Mouse (Mus musculus) hindbrain, postnatal 0 days (tissue): Measurements from ENCODE around the gene Gm45837. TPM values are rescaled to one million over a fixed set of nuclear protein-coding genes. Genes with fewer than 3 reads are reported as not detected.

ENCODE experiments used
- ATAC-seq: fragments of 200-750 bp; cut with Nextera tagmentation; 2 replicates; pipeline ENCODE4 v1.8.0; 2017; ENCODE audit warnings: mild to moderate bottlenecking, moderate TSS enrichment, moderate library complexity
- DNase-seq: peaks from one replicate; pipeline ENCODE4 v3.0.0-alpha.2; 2015; ENCODE audit warnings: low spot score
- H3K27ac ChIP-seq: fragments of 300-500 bp; sonication (generic); 2 replicates; pipeline ENCODE4 v1.5.1; 2014; ENCODE audit warnings: mild to moderate bottlenecking
- H3K27me3 ChIP-seq: fragments of 300-500 bp; sonication (generic); 2 replicates; pipeline ENCODE4 v1.6.1; 2014; ENCODE audit warnings: low read length, mixed read lengths; ENCODE audit not compliant: insufficient read depth
- H3K36me3 ChIP-seq: fragments of 300-500 bp; sonication (generic); 2 replicates; pipeline ENCODE4 v1.6.1; 2014; ENCODE audit warnings: low read length, mixed read lengths; ENCODE audit not compliant: insufficient read depth
- H3K4me1 ChIP-seq: fragments of 300-500 bp; sonication (generic); 2 replicates; pipeline ENCODE4 v1.6.1; 2014; ENCODE audit warnings: antibody characterized with exemption, low read length, mixed read lengths; ENCODE audit not compliant: insufficient read depth
- H3K4me2 ChIP-seq: fragments of 300-500 bp; sonication (generic); 2 replicates; pipeline ENCODE4 v1.6.1; 2014; ENCODE audit warnings: low read depth, mild to moderate bottlenecking, low read length, moderate library complexity, mixed read lengths
- H3K4me3 ChIP-seq: fragments of 300-500 bp; sonication (generic); 2 replicates; pipeline ENCODE4 v1.5.1; 2014; ENCODE audit warnings: low read length
- H3K9ac ChIP-seq: fragments of 300-500 bp; sonication (generic); replicated peaks from 2 replicates; pipeline ENCODE4 v1.6.1; 2014; ENCODE audit warnings: mild to moderate bottlenecking, low read length, moderate library complexity, mixed read lengths
- H3K9me3 ChIP-seq: fragments of 300-500 bp; sonication (generic); 2 replicates; pipeline ENCODE4 v1.6.1; 2016; ENCODE audit warnings: low read length, mixed read lengths
- CTCF ChIP-seq: IDR thresholded peaks from 2 replicates; pipeline ENCODE4 v1.5.1; 2016; ENCODE audit warnings: antibody characterized with exemption, control low read depth, low read depth
- WGBS: fragments of 180-500 bp; shearing (Covaris S2); extraction: QIAGEN DNeasy Blood & Tissue Kit; methylation state at CpG from one replicate; pipeline ENCODE4 v1.1.7; 2014; 5-methylcytosine and 5-hydroxymethylcytosine counted together
- polyA plus RNA-seq: library from polyadenylated mRNA; unstranded; fragments of >200 nt; fragmentation: Nextera tagmentation; extraction: Ambion mirVana; gene quantifications from 2 replicates; pipeline ENCODE4 v1.2.1, GENCODE M21; 2015
- total RNA-seq: library from RNA; depleted of rRNA; stranded (reverse); fragments of >200 nt; gene quantifications from 2 replicates; pipeline ENCODE4 v1.2.3, GENCODE M21; 2014

Gm45837 gene
- total and polyA plus RNA-seq, 2 experiments from 2014 or later, result not detected

- Histone ChIP-seq H3K9ac (no peak overlapping the region), H3K27me3 (no peaks in the 10 kb centered on the region), H3K4me3 (no peak overlapping the region), H3K4me2 (no peak overlapping the region), H3K27ac (no peak overlapping the region), H3K36me3 (no peaks in the 10 kb centered on the region), H3K4me1 (peaks cover 9% of the 10 kb centered on the region), H3K9me3 (no peaks in the 10 kb centered on the region)
- peak; percentile 36 for ATAC-seq
- DNase-seq, result no peak
- WGBS, result 26% methylated on average over 8 of the region's 8 CpGs
- TF ChIP-seq CTCF, result no peak
Observed at GRCm38 (mm10) chr7:101415512-101416100, 4.9 kb downstream of the Gm45837 start.

GRCm38 (mm10) chr7:101416391-101416790 lies 5.7 kb downstream of the Gm45837 start:
- no peak for DNase-seq
- no peaks in the 10 kb centered on the region for H3K27me3 ChIP-seq
- H3K27ac ChIP-seq, result no peak overlapping the region
- H3K4me1 ChIP-seq, result peaks cover 14% of the 10 kb centered on the region
- H3K4me2 ChIP-seq, result no peak overlapping the region
- H3K9ac ChIP-seq, result no peak overlapping the region
- WGBS, result 66% methylated on average over 5 of the region's 5 CpGs
- ATAC-seq, result no peak
- no peaks in the 10 kb centered on the region for H3K9me3 ChIP-seq
- H3K36me3 ChIP-seq, result no peaks in the 10 kb centered on the region
- no peak overlapping the region for H3K4me3 ChIP-seq
- no peak for TF ChIP-seq CTCF

GRCm38 (mm10) chr7:101419013-101419770 lies 8.5 kb downstream of the Gm45837 start:
- no peaks in the 10 kb centered on the region for H3K9me3 ChIP-seq
- H3K4me2 ChIP-seq, result peak overlapping the region; percentile 23; the same call in 1 of the 2 replicates
- ATAC-seq (no peak), DNase-seq (no peak)
- 5% methylated on average over 27 of the region's 27 CpGs for WGBS
- TF ChIP-seq CTCF, result peak; percentile 8; the same call in 1 of the 2 replicates
- peaks cover 19% of the 10 kb centered on the region for H3K4me1 ChIP-seq
- no peak overlapping the region for H3K9ac ChIP-seq
- no peak overlapping the region for H3K27ac ChIP-seq
- no peaks in the 10 kb centered on the region for H3K27me3 ChIP-seq
- no peak overlapping the region for H3K4me3 ChIP-seq
- H3K36me3 ChIP-seq, result no peaks in the 10 kb centered on the region

GRCm38 (mm10) chr7:101421529-101421928 lies 10.8 kb downstream of the Gm45837 start, which contains the start of gene Pde2a:
TSS of gene Pde2a (plus strand) at chr7:101421691.
- H3K4me2 ChIP-seq, result peak within 1 kb of the TSS; percentile 53
- H3K27me3 ChIP-seq, result no peaks in the 10 kb centered on the region
- no peak for TF ChIP-seq CTCF
- H3K9me3 ChIP-seq, result no peaks in the 10 kb centered on the region
- peak within 1 kb of the TSS; percentile 29 for H3K4me3 ChIP-seq
- 10% methylated on average over 6 of the region's 6 CpGs for WGBS
- ATAC-seq (peak; percentile 71), DNase-seq (peak; percentile 67)
- H3K36me3 ChIP-seq, result no peaks in the 10 kb centered on the region
- H3K27ac ChIP-seq, result peak within 1 kb of the TSS; percentile 1; the same call in 1 of the 2 replicates
- H3K9ac ChIP-seq, result 0 out of 2 replicates have a peak within 1 kb of the TSS, but pooled peaks have one; percentile 31
- peaks cover 16% of the 10 kb centered on the region for H3K4me1 ChIP-seq

- Histone ChIP-seq H3K27ac (no peak overlapping the region), H3K4me2 (peak overlapping the region; percentile 53), H3K27me3 (no peaks in the 10 kb centered on the region), H3K9me3 (no peaks in the 10 kb centered on the region), H3K36me3 (no peaks in the 10 kb centered on the region), H3K4me3 (peak overlapping the region; percentile 29), H3K9ac (0 out of 2 replicates have a peak overlapping the region, but pooled peaks have one; percentile 31), H3K4me1 (peaks cover 16% of the 10 kb centered on the region)
- TF ChIP-seq CTCF, result no peak
- DNase-seq, result no peak
- 32% methylated on average over 3 of the region's 3 CpGs for WGBS
- ATAC-seq, result peak; percentile 28
Observed at GRCm38 (mm10) chr7:101422069-101422468, 11.4 kb downstream of the Gm45837 start.

GRCm38 (mm10) chr7:101422646-101423045 lies 12.0 kb downstream of the Gm45837 start:
- TF ChIP-seq CTCF, result no peak
- H3K9me3 ChIP-seq, result no peaks in the 10 kb centered on the region
- H3K4me3 ChIP-seq, result peak overlapping the region; percentile 29; the same call in 1 of the 2 replicates
- H3K9ac ChIP-seq, result no peak overlapping the region
- H3K4me1 ChIP-seq, result peaks cover 16% of the 10 kb centered on the region
- H3K27me3 ChIP-seq, result no peaks in the 10 kb centered on the region
- H3K36me3 ChIP-seq, result no peaks in the 10 kb centered on the region
- 69% methylated on average over 8 of the region's 8 CpGs for WGBS
- ATAC-seq (no peak), DNase-seq (no peak)
- no peak overlapping the region for H3K27ac ChIP-seq
- H3K4me2 ChIP-seq, result peak overlapping the region; percentile 53
